Mouse (Mus musculus): ENCODE data around the gene Zranb2.

Gene Zranb2

GRCm38 (mm10) chr3:157576862-157577261, 42.9 kb downstream of the Zranb2 start:
- in situ Hi-C loops (cut with MboI, MseI), result no loop called here

GRCm38 (mm10) chr3:157578469-157579170, 44.7 kb downstream of the Zranb2 start:
- in situ Hi-C loops (cut with MboI, MseI), result no loop called here

- in situ Hi-C loops (cut with MboI, MseI), result no loop called here
Measured at GRCm38 (mm10) chr3:157579376-157579775, 45.4 kb downstream of the Zranb2 start.

GRCm38 (mm10) chr3:157580299-157580698, 46.3 kb downstream of the Zranb2 start:
- in situ Hi-C loops (cut with MboI, MseI), result no loop called here

- in situ Hi-C loops (cut with MboI, MseI), result no loop called here
Measured at GRCm38 (mm10) chr3:157581755-157582154, 47.8 kb downstream of the Zranb2 start.

- in situ Hi-C loops (cut with MboI, MseI), result no loop called here
Measured at GRCm38 (mm10) chr3:157582626-157583405, 48.9 kb downstream of the Zranb2 start.

GRCm38 (mm10) chr3:157597837-157598379, 63.9 kb downstream of the Zranb2 start:
- in situ Hi-C loops (cut with MboI, MseI), result no loop called here
